Mouse (Mus musculus): ENCODE measurements around the gene Cldn12. TPM values are rescaled to one million over a fixed set of nuclear protein-coding genes. Genes with fewer than 3 reads are reported as not detected.

Gene Cldn12
- 3.1 and 3.3 TPM in 2 replicates for polyA plus RNA-seq (2012; rRNA removed)

DNA sequence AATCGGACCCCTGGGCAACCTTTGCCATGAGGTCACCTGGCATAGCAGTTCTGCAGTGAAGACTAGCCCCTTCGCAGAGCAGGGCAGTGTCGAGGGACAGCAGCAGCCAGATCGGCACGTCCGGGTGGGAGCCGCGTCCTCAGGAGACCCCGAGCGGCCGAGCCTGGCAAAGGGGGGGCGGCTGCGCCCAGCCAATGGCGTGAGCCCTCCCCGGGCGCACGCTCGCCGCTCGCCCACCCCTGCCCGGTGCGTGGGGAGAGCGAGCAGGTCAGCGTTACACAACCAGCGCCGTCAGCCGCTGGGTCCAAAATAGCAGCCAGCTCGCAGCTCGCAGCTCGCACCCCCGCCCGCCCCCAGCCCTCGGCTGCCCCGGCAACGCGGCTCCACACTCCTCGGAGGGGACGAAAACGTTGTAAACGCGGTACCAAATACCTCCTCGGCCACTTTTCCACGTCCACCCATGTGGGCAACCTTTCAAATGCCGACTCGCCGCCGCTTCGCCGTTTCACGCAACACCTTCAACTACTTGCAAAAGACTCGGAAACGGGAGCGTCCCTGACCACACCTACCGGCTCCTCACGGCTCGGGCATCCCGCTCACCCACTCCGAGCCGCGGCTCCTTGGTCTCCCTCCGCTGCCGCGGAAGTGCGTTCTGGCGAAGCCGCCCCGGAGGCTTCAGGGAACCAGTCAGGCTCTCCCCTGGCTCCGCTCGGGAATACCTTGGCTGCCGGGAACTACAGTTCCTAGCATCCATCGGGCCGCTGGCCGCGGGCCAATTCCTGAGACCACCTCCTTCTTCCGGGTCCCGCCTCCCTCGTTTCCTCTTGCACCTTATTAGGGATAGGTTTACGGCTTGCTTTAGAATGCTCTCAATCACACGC lies at the start of gene Cldn12:
TSS of gene Cldn12 (minus strand) at position 763 of the 881 bp plus-strand sequence.
- WGBS = 1% methylated on average over 79 of the region's 79 CpGs
- Histone ChIP-seq H3K27me3 (ENCODE audit: control insufficient read depth, insufficient read depth, low read length) (peaks cover 8% of the 10 kb centered on the region), H3K27ac (ENCODE audit: insufficient read depth, low read length) (peak within 1 kb of the TSS; percentile 38; the same call in 1 of the 2 replicates), H3K4me1 (ENCODE audit: control insufficient read depth, insufficient read depth, insufficient read length) (no peaks in the 10 kb centered on the region), H3K36me3 (ENCODE audit: control insufficient read depth, insufficient read depth, low read length) (no peaks in the 10 kb centered on the region), H3K4me3 (ENCODE audit: extremely low read depth, insufficient read depth, insufficient read length) (peak within 1 kb of the TSS; percentile 86)
- DNase-seq (ENCODE audit: low read depth in 1 of 2, low spot score in 2 of 2) = peak; percentile 9 to 52
- TF ChIP-seq CTCF (IDR thresholded peaks at IDR 0.05; ENCODE audit: extremely low read depth, insufficient read depth, insufficient read length, insufficient replicate concordance) (no peak), POLR2A (IDR thresholded peaks at IDR 0.05; ENCODE audit: low read depth, low read length) (no peak)

DNA sequence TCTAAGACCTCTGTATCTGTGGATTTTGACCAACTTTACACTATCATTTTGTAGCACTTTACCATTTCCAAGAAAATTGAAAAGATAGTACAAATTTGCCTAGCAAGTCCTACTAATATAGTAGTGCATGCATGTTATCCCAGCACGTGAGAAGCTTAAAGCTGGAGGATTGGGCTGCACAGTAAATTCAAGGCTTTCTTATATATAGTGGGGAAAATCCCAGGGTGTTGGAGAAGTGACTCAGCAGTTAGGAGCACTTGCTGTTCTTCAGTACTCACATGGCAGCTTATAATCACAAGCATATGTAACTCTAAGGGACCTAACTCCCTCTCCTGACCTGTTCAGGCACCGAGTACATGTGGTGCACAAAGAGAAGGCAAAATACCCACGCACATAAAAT lies 47.7 kb upstream of the Cldn12 start:
- H3K27ac ChIP-seq (ENCODE audit: insufficient read depth, low read length) = no peak overlapping the region
- 71% methylated on average over 3 of the region's 3 CpGs for WGBS
- no peak for TF ChIP-seq CTCF (IDR thresholded peaks at IDR 0.05; ENCODE audit: extremely low read depth, insufficient read depth, insufficient read length, insufficient replicate concordance)
- TF ChIP-seq POLR2A (IDR thresholded peaks at IDR 0.05; ENCODE audit: low read depth, low read length) = no peak
- no peaks in the 10 kb centered on the region; the same call in 1 of the 2 replicates for H3K4me1 ChIP-seq (ENCODE audit: control insufficient read depth, insufficient read depth, insufficient read length)
- H3K27me3 ChIP-seq (ENCODE audit: control insufficient read depth, insufficient read depth, low read length) = no peaks in the 10 kb centered on the region
- no peaks in the 10 kb centered on the region for H3K36me3 ChIP-seq (ENCODE audit: control insufficient read depth, insufficient read depth, low read length)
- DNase-seq (ENCODE audit: low read depth in 1 of 2, low spot score in 2 of 2) = no peak
- H3K4me3 ChIP-seq (ENCODE audit: extremely low read depth, insufficient read depth, insufficient read length) = no peak overlapping the region

DNA sequence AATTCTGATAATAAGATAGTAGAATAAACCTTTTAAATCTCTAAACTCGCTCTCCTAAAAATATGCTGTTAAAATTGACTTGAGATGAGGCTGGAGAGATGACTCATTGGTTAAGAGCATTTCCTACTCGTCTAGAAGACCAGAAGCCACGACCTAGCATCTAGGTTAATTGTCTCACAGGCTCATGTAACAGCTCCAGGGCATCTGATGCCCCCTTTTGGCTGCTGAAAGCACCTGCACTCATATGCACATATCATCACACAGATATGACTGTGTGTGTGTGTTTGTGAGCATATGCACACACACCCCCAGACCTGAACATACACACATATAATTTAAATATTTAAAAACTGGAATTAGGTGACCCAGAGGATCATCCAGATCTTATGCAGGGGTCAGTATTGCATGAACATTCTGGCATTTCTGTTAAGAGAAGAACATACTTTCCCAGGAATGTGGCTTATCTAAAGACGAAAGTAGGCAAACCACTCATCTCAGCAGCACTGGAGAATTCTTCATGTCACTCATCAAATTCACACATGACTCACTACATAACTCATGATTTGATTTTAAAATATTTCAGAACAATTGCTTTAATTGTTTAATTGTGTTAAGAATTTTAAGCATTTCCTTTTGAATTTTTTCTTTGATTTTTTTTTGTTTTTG lies 46.4 kb upstream of the Cldn12 start:
- 80% methylated on average over 4 of the region's 4 CpGs for WGBS
- DNase-seq (ENCODE audit: low read depth in 1 of 2, low spot score in 2 of 2) = no peak
- H3K36me3 ChIP-seq (ENCODE audit: control insufficient read depth, insufficient read depth, low read length) = no peaks in the 10 kb centered on the region
- no peak overlapping the region for H3K27ac ChIP-seq (ENCODE audit: insufficient read depth, low read length)
- no peaks in the 10 kb centered on the region for H3K27me3 ChIP-seq (ENCODE audit: control insufficient read depth, insufficient read depth, low read length)
- no peak for TF ChIP-seq POLR2A (IDR thresholded peaks at IDR 0.05; ENCODE audit: low read depth, low read length)
- no peak for TF ChIP-seq CTCF (IDR thresholded peaks at IDR 0.05; ENCODE audit: extremely low read depth, insufficient read depth, insufficient read length, insufficient replicate concordance)
- no peaks in the 10 kb centered on the region; the same call in 1 of the 2 replicates for H3K4me1 ChIP-seq (ENCODE audit: control insufficient read depth, insufficient read depth, insufficient read length)
- H3K4me3 ChIP-seq (ENCODE audit: extremely low read depth, insufficient read depth, insufficient read length) = no peak overlapping the region

GRCm38 (mm10) chr5:5559798-5560197 lies 45.0 kb upstream of the Cldn12 start:
- no peaks in the 10 kb centered on the region; the same call in 1 of the 2 replicates for H3K36me3 ChIP-seq (ENCODE audit: control insufficient read depth, insufficient read depth, low read length)
- DNase-seq (ENCODE audit: low read depth in 1 of 2, low spot score in 2 of 2) = no peak
- peak overlapping the region; percentile 71; the same call in 1 of the 2 replicates for H3K4me3 ChIP-seq (ENCODE audit: extremely low read depth, insufficient read depth, insufficient read length)
- no peaks in the 10 kb centered on the region for H3K27me3 ChIP-seq (ENCODE audit: control insufficient read depth, insufficient read depth, low read length)
- no peak overlapping the region for H3K27ac ChIP-seq (ENCODE audit: insufficient read depth, low read length)
- no peak for TF ChIP-seq CTCF (IDR thresholded peaks at IDR 0.05; ENCODE audit: extremely low read depth, insufficient read depth, insufficient read length, insufficient replicate concordance)
- no peak for TF ChIP-seq POLR2A (IDR thresholded peaks at IDR 0.05; ENCODE audit: low read depth, low read length)
- no peaks in the 10 kb centered on the region; the same call in 1 of the 2 replicates for H3K4me1 ChIP-seq (ENCODE audit: control insufficient read depth, insufficient read depth, insufficient read length)
- 51% methylated on average over 8 of the region's 8 CpGs for WGBS

- H3K27ac ChIP-seq (ENCODE audit: insufficient read depth, low read length) = peak within 1 kb of the TSS; percentile 1; the same call in 1 of the 2 replicates
Measured at GRCm38 (mm10) chr5:5559079-5559740, 44.5 kb upstream of the Cldn12 start, which contains the start of gene Gtpbp10. Gene Gtpbp10, minus strand, starts transcription at chr5:5559538.

DNA sequence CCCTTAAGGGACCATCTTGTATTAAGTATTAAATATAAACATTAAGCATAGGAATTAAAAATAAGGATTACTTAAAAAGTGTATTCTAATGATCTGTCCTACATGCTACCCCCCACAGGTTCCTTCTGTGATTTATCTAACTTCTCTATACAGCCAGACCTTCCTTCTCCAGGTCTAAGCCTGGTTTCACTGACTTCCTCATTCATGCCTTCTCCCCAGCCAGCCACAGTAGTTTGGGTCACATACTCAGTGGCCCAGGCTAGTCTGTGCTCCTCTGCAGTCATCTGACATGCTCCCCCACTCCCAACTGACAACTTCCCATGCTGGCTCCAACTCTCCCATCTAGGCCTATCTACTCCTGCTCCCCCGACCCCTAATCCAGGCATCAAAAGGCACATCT lies 36.4 kb upstream of the Cldn12 start:
- no peaks in the 10 kb centered on the region for H3K4me1 ChIP-seq (ENCODE audit: control insufficient read depth, insufficient read depth, insufficient read length)
- 69% methylated on average over 1 of the region's 1 CpGs for WGBS
- no peaks in the 10 kb centered on the region for H3K27me3 ChIP-seq (ENCODE audit: control insufficient read depth, insufficient read depth, low read length)
- TF ChIP-seq POLR2A (IDR thresholded peaks at IDR 0.05; ENCODE audit: low read depth, low read length) = no peak
- TF ChIP-seq CTCF (IDR thresholded peaks at IDR 0.05; ENCODE audit: extremely low read depth, insufficient read depth, insufficient read length, insufficient replicate concordance) = no peak
- H3K4me3 ChIP-seq (ENCODE audit: extremely low read depth, insufficient read depth, insufficient read length) = no peak overlapping the region
- H3K27ac ChIP-seq (ENCODE audit: insufficient read depth, low read length) = no peak overlapping the region
- H3K36me3 ChIP-seq (ENCODE audit: control insufficient read depth, insufficient read depth, low read length) = peaks cover 4% of the 10 kb centered on the region; the same call in 1 of the 2 replicates
- DNase-seq (ENCODE audit: low read depth in 1 of 2, low spot score in 2 of 2) = no peak

More at GRCm38 (mm10) chr5:5559079-5559740, 44.5 kb upstream of the Cldn12 start, which contains the start of gene Gtpbp10:
- DNase-seq (ENCODE audit: low read depth in 1 of 2, low spot score in 2 of 2) = peak; percentile 78 to 83
- Histone ChIP-seq H3K4me3 (ENCODE audit: extremely low read depth, insufficient read depth, insufficient read length) (peak within 1 kb of the TSS; percentile 71), H3K4me1 (ENCODE audit: control insufficient read depth, insufficient read depth, insufficient read length) (no peaks in the 10 kb centered on the region; the same call in 1 of the 2 replicates), H3K36me3 (ENCODE audit: control insufficient read depth, insufficient read depth, low read length) (peaks cover 1% of the 10 kb centered on the region; the same call in 1 of the 2 replicates), H3K27me3 (ENCODE audit: control insufficient read depth, insufficient read depth, low read length) (no peaks in the 10 kb centered on the region)
- under 1% methylated on average over 43 of the region's 43 CpGs for WGBS
- TF ChIP-seq CTCF (IDR thresholded peaks at IDR 0.05; ENCODE audit: extremely low read depth, insufficient read depth, insufficient read length, insufficient replicate concordance) = no peak
- TF ChIP-seq POLR2A (IDR thresholded peaks at IDR 0.05; ENCODE audit: low read depth, low read length) = peak; percentile 15
